Mouse (Mus musculus) heart, embryonic 12.5 days (tissue): ENCODE measurements at regions not wholly inside any gene's neighbourhood (a gene's known extent, or its start where the extent isn't known, plus 50 kb on each side); places are given as distances from the start of the nearest gene placed in this dataset.

ENCODE experiments used
- ATAC-seq: fragments of 200-750 bp; cut with Nextera tagmentation; 2 replicates; pipeline ENCODE4 v1.8.0; 2017; ENCODE audit warnings: moderate TSS enrichment, moderate library complexity; ENCODE audit not compliant: insufficient number of reproducible peaks, low FRiP score
- H3K27ac ChIP-seq: fragments of 300-500 bp; sonication (generic); 2 replicates; pipeline ENCODE4 v1.5.1; 2016; ENCODE audit warnings: mild to moderate bottlenecking, moderate library complexity; ENCODE audit not compliant: poor library complexity, severe bottlenecking
- H3K27me3 ChIP-seq: fragments of 300-500 bp; sonication (generic); replicated peaks from 2 replicates; pipeline ENCODE4 v1.6.1; 2016; ENCODE audit warnings: mild to moderate bottlenecking, moderate library complexity
- H3K36me3 ChIP-seq: fragments of 300-500 bp; sonication (generic); 2 replicates; pipeline ENCODE4 v1.6.1; 2016; ENCODE audit warnings: mild to moderate bottlenecking, moderate library complexity
- H3K4me1 ChIP-seq: fragments of 300-500 bp; sonication (generic); replicated peaks from 2 replicates; pipeline ENCODE4 v1.6.1; 2016; ENCODE audit warnings: mild to moderate bottlenecking
- H3K4me2 ChIP-seq: fragments of 300-500 bp; sonication (generic); 2 replicates; pipeline ENCODE4 v1.6.1; 2016; ENCODE audit warnings: mild to moderate bottlenecking, moderate library complexity
- H3K4me3 ChIP-seq: fragments of 300-500 bp; sonication (generic); 2 replicates; pipeline ENCODE4 v1.5.1; 2016; ENCODE audit warnings: mild to moderate bottlenecking
- H3K9ac ChIP-seq: fragments of 300-500 bp; sonication (generic); 2 replicates; pipeline ENCODE4 v1.6.1; 2016; ENCODE audit warnings: mild to moderate bottlenecking, moderate library complexity
- H3K9me3 ChIP-seq: fragments of 300-500 bp; sonication (generic); replicated peaks from 2 replicates; pipeline ENCODE4 v1.6.1; 2016; ENCODE audit warnings: mild to moderate bottlenecking, moderate library complexity
- WGBS: fragments of 180-500 bp; shearing (Covaris S2); methylation state at CpG from one replicate; pipeline ENCODE4 v1.1.7; 2016; 5-methylcytosine and 5-hydroxymethylcytosine counted together

DNA sequence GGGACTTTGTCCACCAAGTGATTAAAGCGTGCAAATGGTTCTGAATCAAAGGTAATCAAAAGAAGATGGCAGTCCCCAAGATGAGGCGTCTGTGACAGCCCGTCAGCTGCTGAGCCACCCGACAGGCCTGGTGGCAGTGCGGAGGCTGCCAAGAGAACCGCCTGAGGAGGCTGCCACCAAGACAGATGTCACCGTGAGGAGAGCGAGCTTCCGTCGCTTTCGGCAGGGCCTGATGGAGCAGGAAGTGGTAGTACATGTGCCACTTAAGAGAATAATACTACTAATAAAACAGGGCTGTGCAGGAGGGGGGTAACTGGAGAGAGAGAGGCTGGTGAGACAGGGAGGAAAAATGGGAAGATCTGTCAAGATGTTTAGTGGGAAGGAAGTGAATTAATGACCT is 519.1 kb downstream of the Vrk1 start:
- ATAC-seq: no peak
- Histone ChIP-seq H3K4me3 (no peak overlapping the region), H3K36me3 (no peaks in the 10 kb centered on the region), H3K27me3 (peaks cover 28% of the 10 kb centered on the region), H3K9me3 (peaks cover 4% of the 10 kb centered on the region; the same call in 1 of the 2 replicates), H3K27ac (no peak overlapping the region), H3K4me1 (peaks cover 16% of the 10 kb centered on the region), H3K4me2 (no peak overlapping the region), H3K9ac (no peak overlapping the region)
- 30% methylated on average over 11 of the region's 11 CpGs for WGBS

- Histone ChIP-seq H3K36me3 (no peaks in the 10 kb centered on the region), H3K4me3 (no peak overlapping the region), H3K27ac (no peak overlapping the region), H3K9ac (no peak overlapping the region), H3K4me2 (no peak overlapping the region), H3K9me3 (peaks cover 10% of the 10 kb centered on the region), H3K27me3 (peaks cover 20% of the 10 kb centered on the region; the same call in 1 of the 2 replicates), H3K4me1 (no peaks in the 10 kb centered on the region)
- no peak for ATAC-seq
- WGBS: 55% methylated on average over 2 of the region's 2 CpGs
Measured at GRCm38 (mm10) chr12:106535086-106535485, 525.1 kb downstream of the Vrk1 start.

DNA sequence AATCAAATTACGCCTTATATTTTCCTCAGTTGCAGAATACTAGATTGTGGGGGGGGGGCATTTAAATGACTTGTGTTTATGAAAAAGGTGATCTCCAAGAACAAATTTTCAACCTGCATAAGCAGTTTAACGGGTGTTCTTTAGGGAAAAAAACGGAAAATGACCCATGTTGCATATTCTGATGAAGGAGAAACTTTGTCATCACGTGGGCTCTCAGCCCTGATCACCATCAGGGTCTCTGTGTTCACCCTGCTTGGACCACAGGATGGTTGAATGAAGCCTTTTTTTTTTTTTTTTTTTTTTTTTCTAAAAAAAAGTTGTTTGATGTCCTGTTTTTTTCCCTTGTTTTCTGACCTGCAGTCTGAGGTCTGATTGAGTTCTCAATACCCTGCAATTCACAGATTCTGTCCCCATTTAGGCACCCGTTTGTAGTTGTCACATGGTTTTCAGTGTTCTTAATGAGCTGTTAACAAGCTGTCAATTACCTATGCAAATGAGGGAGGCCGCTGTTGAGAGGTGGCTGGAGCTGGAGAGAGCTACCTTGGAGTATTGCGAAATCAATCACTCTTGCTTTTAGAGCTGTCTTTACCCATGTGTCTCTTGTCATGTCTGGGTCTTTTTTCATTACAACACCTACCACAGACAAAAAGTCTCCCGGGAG is 525.7 kb downstream of the Vrk1 start:
- Histone ChIP-seq H3K4me1 (no peaks in the 10 kb centered on the region), H3K9ac (no peak overlapping the region), H3K4me3 (no peak overlapping the region), H3K9me3 (peaks cover 10% of the 10 kb centered on the region), H3K27ac (no peak overlapping the region), H3K4me2 (no peak overlapping the region), H3K27me3 (peaks cover 17% of the 10 kb centered on the region; the same call in 1 of the 2 replicates), H3K36me3 (no peaks in the 10 kb centered on the region)
- 29% methylated on average over 8 of the region's 8 CpGs for WGBS
- no peak for ATAC-seq

DNA sequence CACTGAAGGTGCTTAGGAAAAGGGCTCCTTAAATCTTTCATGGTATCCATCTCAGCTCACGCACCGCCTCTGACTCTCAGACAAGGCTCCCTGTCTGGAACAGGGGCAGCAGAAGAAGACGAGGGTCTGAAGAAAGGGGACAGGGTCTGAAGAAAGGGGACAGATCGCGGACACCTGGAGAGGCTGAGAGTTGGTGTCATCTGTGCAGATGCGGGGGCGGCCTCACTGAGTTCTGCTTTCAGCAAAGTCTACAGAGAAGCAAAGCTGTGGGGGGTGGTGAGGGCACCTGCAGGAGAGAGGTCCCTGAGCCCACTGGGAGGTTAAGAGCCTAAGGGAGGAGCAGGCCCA is 526.2 kb downstream of the Vrk1 start:
- Histone ChIP-seq H3K36me3 (no peaks in the 10 kb centered on the region), H3K27me3 (peaks cover 17% of the 10 kb centered on the region; the same call in 1 of the 2 replicates), H3K27ac (no peak overlapping the region), H3K9me3 (peaks cover 10% of the 10 kb centered on the region), H3K4me1 (no peaks in the 10 kb centered on the region), H3K4me3 (no peak overlapping the region), H3K9ac (no peak overlapping the region), H3K4me2 (no peak overlapping the region)
- WGBS: 12% methylated on average over 7 of the region's 7 CpGs
- ATAC-seq: no peak

GRCm38 (mm10) chr12:106540003-106540402 is 530.0 kb downstream of the Vrk1 start:
- no peaks in the 10 kb centered on the region for H3K4me1 ChIP-seq
- no peak overlapping the region for H3K9ac ChIP-seq
- peaks cover 11% of the 10 kb centered on the region for H3K27me3 ChIP-seq
- H3K4me2 ChIP-seq: no peak overlapping the region
- 63% methylated on average over 6 of the region's 6 CpGs for WGBS
- peaks cover 10% of the 10 kb centered on the region for H3K9me3 ChIP-seq
- H3K36me3 ChIP-seq: no peaks in the 10 kb centered on the region
- ATAC-seq: no peak
- H3K4me3 ChIP-seq: no peak overlapping the region
- H3K27ac ChIP-seq: no peak overlapping the region

GRCm38 (mm10) chr12:106559566-106559965 is 549.5 kb downstream of the Vrk1 start:
- Histone ChIP-seq H3K4me3 (no peak overlapping the region), H3K9ac (no peak overlapping the region), H3K4me2 (no peak overlapping the region), H3K27ac (no peak overlapping the region), H3K4me1 (0 out of 2 replicates have a peak, but pooled peaks cover 3% of the 10 kb centered on the region), H3K36me3 (no peaks in the 10 kb centered on the region), H3K9me3 (no peaks in the 10 kb centered on the region), H3K27me3 (no peaks in the 10 kb centered on the region)
- ATAC-seq: no peak
- WGBS: 77% methylated on average over 9 of the region's 9 CpGs

- no peaks in the 10 kb centered on the region for H3K36me3 ChIP-seq
- no peaks in the 10 kb centered on the region for H3K9me3 ChIP-seq
- no peak overlapping the region for H3K4me3 ChIP-seq
- no peak overlapping the region for H3K4me2 ChIP-seq
- ATAC-seq: no peak
- H3K27ac ChIP-seq: no peak overlapping the region
- H3K9ac ChIP-seq: no peak overlapping the region
- no peaks in the 10 kb centered on the region for H3K27me3 ChIP-seq
- 34% methylated on average over 6 of the region's 6 CpGs for WGBS
- 0 out of 2 replicates have a peak, but pooled peaks cover 3% of the 10 kb centered on the region for H3K4me1 ChIP-seq
Measured at GRCm38 (mm10) chr12:106565263-106565681, 555.2 kb downstream of the Vrk1 start.

GRCm38 (mm10) chr12:106566361-106566760 is 556.3 kb downstream of the Vrk1 start:
- Histone ChIP-seq H3K27me3 (no peaks in the 10 kb centered on the region), H3K9me3 (no peaks in the 10 kb centered on the region), H3K4me2 (no peak overlapping the region), H3K4me1 (0 out of 2 replicates have a peak, but pooled peaks cover 3% of the 10 kb centered on the region), H3K9ac (no peak overlapping the region), H3K27ac (no peak overlapping the region), H3K36me3 (no peaks in the 10 kb centered on the region), H3K4me3 (no peak overlapping the region)
- 93% methylated on average over 4 of the region's 4 CpGs for WGBS
- no peak for ATAC-seq

GRCm38 (mm10) chr12:106567116-106567515 is 557.1 kb downstream of the Vrk1 start:
- no peak overlapping the region for H3K4me2 ChIP-seq
- H3K36me3 ChIP-seq: no peaks in the 10 kb centered on the region
- no peak for ATAC-seq
- H3K4me3 ChIP-seq: no peak overlapping the region
- no peak overlapping the region for H3K9ac ChIP-seq
- H3K27me3 ChIP-seq: no peaks in the 10 kb centered on the region
- WGBS: 64% methylated on average over 5 of the region's 5 CpGs
- no peaks in the 10 kb centered on the region for H3K9me3 ChIP-seq
- H3K27ac ChIP-seq: no peak overlapping the region
- H3K4me1 ChIP-seq: 0 out of 2 replicates have a peak, but pooled peaks cover 3% of the 10 kb centered on the region

GRCm38 (mm10) chr12:106568541-106569085 is 558.6 kb downstream of the Vrk1 start:
- Histone ChIP-seq H3K4me2 (no peak overlapping the region), H3K9ac (no peak overlapping the region), H3K36me3 (no peaks in the 10 kb centered on the region), H3K9me3 (no peaks in the 10 kb centered on the region), H3K4me3 (no peak overlapping the region), H3K27me3 (no peaks in the 10 kb centered on the region), H3K4me1 (0 out of 2 replicates have a peak, but pooled peaks cover 3% of the 10 kb centered on the region), H3K27ac (no peak overlapping the region)
- no peak for ATAC-seq
- WGBS: 88% methylated on average over 10 of the region's 10 CpGs

DNA sequence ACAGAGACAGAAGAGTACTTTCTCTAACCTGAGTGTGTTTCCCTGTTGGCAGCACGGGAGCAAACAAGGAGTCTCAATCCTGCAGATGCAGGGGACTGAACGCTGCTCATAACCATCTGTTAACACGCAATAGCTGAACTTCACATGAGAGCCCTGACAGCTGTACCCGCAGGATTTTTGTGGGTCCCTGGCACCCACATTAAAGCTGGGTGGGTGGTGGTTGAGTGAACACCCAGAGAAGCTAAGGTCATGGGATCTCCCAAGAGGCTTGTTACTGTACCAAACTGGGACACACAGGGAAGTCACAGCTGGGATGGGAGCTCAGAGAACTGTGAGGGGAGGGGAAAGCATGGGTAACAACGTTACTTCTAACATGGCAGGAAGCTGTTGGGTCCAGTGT is 562.9 kb downstream of the Vrk1 start:
- H3K4me2 ChIP-seq: no peak overlapping the region
- H3K27me3 ChIP-seq: no peaks in the 10 kb centered on the region
- H3K4me1 ChIP-seq: no peaks in the 10 kb centered on the region
- no peak overlapping the region for H3K9ac ChIP-seq
- H3K36me3 ChIP-seq: no peaks in the 10 kb centered on the region
- ATAC-seq: no peak
- no peak overlapping the region for H3K27ac ChIP-seq
- H3K9me3 ChIP-seq: no peaks in the 10 kb centered on the region
- no peak overlapping the region for H3K4me3 ChIP-seq
- WGBS: 65% methylated on average over 5 of the region's 5 CpGs

DNA sequence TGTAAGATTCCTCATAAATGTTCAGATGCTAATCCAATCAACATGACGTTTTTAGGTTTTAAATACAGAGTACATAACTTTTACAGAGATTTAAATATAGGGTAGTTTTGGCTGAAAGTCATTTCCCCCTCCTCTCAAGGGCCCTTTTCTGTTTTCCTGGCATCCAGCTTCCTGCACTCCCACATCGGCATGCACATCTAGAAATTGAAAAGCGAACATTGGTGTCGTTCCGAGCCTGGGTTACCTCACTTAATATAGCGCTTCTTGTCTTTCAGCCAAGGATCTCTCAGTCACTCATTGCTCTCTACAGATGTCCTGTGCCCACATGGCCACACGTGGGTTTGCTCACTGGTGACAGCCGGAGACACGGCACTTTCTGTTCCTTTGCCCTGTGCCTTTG is 572.7 kb downstream of the Vrk1 start:
- 43% methylated on average over 9 of the region's 9 CpGs for WGBS
- Histone ChIP-seq H3K36me3 (no peaks in the 10 kb centered on the region), H3K4me3 (no peak overlapping the region), H3K9me3 (no peaks in the 10 kb centered on the region), H3K4me2 (no peak overlapping the region), H3K27ac (no peak overlapping the region), H3K4me1 (no peaks in the 10 kb centered on the region), H3K9ac (no peak overlapping the region), H3K27me3 (no peaks in the 10 kb centered on the region)
- no peak for ATAC-seq
